Mouse (Mus musculus) neural tube, embryonic 11.5 days (tissue): ENCODE data around the gene Msi2. TPM values are rescaled to one million over a fixed set of nuclear protein-coding genes. Genes with fewer than 3 reads are reported as not detected.

Source experiments
- microRNA-seq: library from miRNA; unstranded; fragments of <30 nt; microRNA quantifications from one replicate; pipeline ENCODE4, GENCODE M21; 2016
- polyA plus RNA-seq: library from polyadenylated mRNA; unstranded; fragments of >200 nt; fragmentation: Nextera tagmentation; extraction: Ambion mirVana; gene quantifications from 2 replicates; pipeline ENCODE4 v1.2.1, GENCODE M21; 2014

Gene Msi2
- polyA plus RNA-seq, 1 experiment from 2014 or later = 20.6 TPM

Small RNA genes lying within 50 kb of the gene (microRNA-seq; reads per million reads assigned to microRNA genes)
- gene Mir378b = not detected

Other genes with a start within 250 kb of the Msi2 start
- gene Akap1, start 146.1 kb upstream of the Msi2 start, polyA plus RNA-seq = 18.0 and 19.5 TPM in 2 replicates
- gene Scpep1, start 237.0 kb upstream of the Msi2 start, polyA plus RNA-seq = 55.3 and 57.7 TPM in 2 replicates
- gene Elobl, start 248.4 kb upstream of the Msi2 start, polyA plus RNA-seq = not detected in 2 replicates